Mouse (Mus musculus) adrenal gland (tissue): ENCODE results near the gene Ptpn7.
"Not testable (repeated sequence)": the region's sequence is repeated elsewhere in the genome, so short reads cannot be mapped to it uniquely, and the experiment has no call there.

Experiments
- intact Hi-C: fragments of 180-260 bp; cut with DNase I; formaldehyde crosslinking; loops from one replicate; pipeline ENCODE4 v1.15.1; 2025

The Ptpn7 gene

DNA sequence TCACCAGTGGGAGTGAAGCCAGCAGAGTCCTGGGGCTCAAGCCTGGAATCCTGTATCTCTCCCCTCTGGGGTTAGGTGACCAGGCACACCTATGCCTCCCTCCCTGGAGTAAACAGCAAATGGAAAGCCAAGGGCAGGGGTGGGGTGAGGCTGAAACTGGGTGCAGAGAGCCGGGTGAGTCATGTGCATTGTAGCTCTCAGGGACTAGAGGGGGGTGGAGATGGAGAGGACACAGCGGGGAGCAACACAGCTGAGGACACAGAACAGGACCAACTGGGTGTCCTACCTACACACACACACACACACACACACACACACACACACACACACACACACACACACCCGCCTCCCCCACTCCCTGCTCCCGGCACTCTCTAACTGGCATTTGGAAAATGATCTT lies 50.9 kb downstream of the Ptpn7 start:
- intact Hi-C loops, result no loop called here

DNA sequence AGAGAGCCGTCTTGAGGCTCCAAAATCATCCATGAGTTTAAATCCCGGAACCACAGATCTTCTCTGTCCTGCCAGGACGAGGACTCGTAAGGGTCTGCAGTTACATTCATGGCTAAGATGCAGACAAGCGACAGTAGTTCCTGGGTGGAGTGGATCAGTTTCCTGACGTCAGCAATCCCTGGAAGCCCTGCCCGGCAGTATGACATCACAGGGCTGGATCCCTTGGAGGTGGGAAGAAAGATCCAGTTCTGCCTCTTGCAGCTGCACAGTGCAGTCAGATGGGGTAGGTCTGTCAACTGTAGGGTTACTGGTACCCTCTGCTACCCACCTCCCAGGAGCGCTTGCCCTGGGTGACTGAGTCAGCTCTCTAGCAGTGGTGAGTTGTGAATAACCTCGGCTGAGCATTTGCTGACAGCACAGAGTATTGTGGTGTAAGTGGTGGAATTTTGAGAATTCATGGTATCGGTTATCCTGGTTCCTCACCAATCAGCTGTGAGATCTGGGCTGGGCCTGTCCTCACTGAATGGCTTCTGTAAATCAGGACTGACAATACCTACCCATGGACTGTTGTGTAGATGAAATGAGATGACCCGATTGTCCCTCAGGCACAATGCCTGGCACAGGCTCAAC lies 51.6 kb downstream of the Ptpn7 start:
- intact Hi-C loops, result no loop called here

GRCm38 (mm10) chr1:135185936-135186335 lies 53.4 kb downstream of the Ptpn7 start:
- intact Hi-C loops, result no loop called here

DNA sequence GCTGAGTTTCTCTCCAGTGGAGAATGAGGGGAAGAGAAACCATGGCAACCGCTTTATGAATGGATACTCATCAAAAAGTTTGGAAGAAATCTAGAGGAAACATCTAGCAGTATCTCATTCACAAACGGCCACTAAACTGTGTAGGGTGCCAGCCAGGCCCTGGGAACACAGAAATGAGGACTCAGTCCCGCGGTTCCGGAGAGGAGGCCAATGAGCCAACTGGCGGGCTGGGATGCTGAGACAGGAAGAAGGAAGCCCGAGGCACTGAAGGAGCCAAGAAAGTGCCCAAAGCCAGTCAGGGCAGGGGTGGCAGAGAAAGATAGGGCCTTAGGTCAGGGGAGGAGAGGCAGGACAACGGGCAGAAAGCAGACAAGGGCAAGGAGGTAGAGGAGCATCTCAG lies 53.9 kb downstream of the Ptpn7 start:
- intact Hi-C loops, result no loop called here

DNA sequence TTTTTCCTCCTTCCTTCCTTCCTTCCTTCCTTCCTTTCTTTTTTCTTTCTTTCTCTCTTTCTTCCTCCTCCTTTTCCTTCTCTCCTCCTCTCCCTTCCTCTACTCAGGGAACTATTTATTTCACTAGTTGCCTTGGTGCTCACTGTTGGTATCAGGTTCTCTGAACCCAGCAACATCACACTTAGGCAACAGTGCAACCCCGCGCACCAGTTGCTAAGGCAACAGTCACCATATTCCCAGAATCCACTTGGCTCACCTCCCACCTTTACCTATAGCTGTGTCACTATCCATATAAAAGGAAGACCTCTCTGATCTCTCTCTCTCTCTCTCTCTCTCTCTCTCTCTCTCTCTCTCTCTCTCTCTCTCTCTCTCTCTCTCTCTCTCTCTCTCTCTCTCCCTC lies 54.5 kb downstream of the Ptpn7 start:
- intact Hi-C loops, result not testable (repeated sequence)

DNA sequence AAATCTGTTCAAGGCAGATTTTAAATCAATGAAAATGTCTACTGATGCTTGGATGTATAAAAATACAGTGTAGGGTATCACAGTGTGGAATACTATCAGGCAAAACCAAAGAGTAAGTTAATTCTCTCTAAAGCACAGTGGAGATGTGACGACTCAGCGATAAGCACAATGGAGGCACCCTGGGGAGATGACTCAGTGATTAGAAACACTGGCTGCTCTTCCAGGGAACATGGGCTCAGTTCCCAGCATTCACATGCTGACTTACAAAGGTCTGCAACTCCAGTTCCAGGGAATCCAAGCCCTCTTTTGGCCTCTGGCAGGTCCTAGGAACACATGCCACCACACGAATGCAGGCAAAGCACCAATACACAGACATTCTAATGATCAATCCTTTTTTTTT lies 55.7 kb downstream of the Ptpn7 start:
- intact Hi-C loops, result no loop called here

- intact Hi-C loops, result no loop called here
These were observed 56.7 kb downstream of the Ptpn7 start for GRCm38 (mm10) chr1:135189186-135189585.

DNA sequence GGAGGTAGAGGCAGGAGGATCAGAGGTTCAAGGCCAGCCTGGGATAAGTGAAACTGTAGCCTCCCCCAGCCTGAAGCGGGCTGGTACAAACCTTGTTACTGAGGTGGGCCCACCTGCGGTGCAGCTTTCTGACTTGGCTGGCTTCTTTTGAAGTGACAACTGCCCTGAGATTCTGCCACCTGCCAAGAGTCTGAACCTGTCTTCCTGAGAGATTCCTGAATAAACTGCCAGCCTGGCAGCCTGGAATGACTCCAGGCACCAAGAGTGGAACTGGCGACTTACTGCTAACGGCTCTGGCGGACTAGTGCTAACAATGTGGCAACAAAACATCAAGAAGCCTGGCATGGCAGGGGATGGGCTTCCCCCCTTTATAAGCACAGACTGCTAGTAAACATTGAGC lies 61.8 kb downstream of the Ptpn7 start:
- intact Hi-C loops, result not testable (repeated sequence)
